Mouse (Mus musculus): ENCODE data around the gene Trem2.
"Not testable (repeated sequence)": the region's sequence is repeated elsewhere in the genome, so short reads cannot be mapped to it uniquely, and the experiment has no call there.

The Trem2 gene

DNA sequence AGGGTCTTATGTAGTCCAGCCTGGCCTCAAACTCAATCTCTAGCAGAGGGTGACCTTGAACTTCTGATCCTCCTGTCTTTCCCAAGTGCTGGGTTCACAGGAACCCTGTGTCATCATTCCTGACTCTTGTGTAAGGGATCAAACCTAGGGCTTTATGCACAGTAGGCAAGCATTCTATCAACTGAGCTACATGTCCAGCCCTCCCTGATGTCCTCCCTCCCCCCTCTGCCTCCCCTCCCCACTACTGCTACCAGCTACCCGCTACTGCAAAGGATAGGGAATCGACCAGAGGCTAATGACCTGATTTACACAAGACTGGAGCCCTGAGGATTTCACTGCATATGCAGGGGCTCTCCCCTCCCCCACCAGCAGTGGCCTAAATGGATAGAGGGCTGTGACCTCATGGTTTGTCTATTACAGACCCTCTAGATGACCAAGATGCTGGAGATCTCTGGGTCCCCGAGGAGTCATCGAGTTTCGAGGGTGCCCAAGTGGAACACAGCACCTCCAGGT, 4.5 kb downstream of the Trem2 start:
- no peak for DNase-seq (ENCODE audit: extremely low spot score)

GRCm38 (mm10) chr17:48352976-48353375, 6.8 kb downstream of the Trem2 start:
- DNase-seq (ENCODE audit: extremely low spot score) = not testable (repeated sequence)

DNA sequence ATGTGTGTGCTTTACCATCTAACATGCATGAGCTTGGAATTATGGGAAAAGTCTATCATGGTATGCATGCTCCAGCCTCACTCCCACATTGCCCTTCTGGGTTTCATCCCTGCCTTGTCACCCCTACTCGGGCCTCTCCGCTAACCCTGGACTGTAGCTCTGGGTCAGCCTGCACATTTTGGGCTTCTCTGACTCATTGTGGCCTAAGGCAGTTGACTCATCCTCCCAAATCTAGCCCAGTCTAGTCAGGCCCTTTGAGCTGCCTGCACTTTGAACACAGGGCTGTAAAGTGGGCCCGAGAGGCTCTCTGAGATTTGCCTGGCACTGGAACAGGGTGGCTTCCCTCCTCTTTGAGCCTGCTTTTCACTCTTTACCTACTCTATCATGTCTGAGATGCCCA, 9.6 kb downstream of the Trem2 start:
- DNase-seq (ENCODE audit: extremely low spot score) = no peak

- no peak for DNase-seq (ENCODE audit: extremely low spot score)
Observed at GRCm38 (mm10) chr17:48357892-48358291, 11.7 kb downstream of the Trem2 start.

DNA sequence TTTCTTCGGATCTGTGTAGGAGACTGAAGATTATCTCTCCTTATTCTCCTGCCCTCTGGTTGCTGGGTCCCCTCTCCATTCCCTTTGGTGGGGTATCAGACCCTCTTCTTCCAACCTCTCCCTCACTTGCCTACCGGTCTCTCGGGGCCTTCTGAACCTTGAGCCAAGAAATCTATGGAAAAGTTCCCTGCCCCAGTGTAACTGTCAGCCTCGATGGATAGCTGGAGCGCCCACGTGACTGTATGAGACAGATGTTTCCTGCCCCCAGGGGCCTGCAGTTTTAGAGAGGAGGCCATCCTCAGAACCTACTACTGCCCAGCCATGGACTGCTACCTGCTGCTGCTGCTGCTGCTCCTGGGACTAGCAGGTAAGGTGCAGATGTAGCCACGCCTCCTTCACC, 13.4 kb downstream of the Trem2 start, which contains the start of gene Treml1:
Gene Treml1 (plus strand): TSS at position 301 of the 400 bp plus-strand sequence.
- no peak for DNase-seq (ENCODE audit: extremely low spot score)

DNA sequence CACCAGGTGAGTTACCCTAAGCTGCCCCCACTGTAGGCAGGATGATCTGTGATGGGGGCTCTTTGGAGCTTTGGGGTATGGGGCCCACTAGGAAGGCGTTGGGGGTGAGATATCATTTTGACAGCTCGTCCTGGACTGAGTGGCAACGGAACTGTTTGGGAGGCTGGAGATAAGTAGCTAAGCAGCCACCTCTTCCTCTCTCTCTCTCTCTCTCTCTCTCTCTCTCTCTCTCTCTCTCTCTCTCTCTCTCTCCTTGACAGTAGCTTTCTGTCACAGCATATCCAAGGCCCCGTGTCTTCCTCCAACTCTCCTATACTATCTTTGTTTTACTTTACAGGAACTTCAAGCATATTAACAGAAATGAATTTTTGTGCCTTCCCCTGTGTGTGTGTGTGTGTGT, 14.3 kb downstream of the Trem2 start:
- DNase-seq (ENCODE audit: extremely low spot score) = no peak

DNA sequence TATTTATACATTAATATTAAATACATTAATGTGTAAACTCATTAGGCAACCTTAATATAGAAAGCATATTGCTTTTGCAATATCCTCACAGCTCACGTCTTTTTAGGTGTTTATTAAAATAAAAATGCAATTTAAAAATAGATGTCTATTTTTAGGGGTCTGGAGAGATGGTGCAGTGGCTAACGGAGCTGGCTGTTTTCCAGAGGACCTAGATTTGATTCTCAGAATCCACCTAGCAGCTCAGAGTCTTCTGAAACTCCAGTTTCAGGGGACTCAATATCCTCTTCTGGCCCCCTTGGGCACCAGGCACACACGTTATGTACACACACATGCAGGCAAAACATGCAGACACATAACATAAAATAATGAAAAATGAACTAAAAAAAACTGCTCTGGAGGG, 16.1 kb downstream of the Trem2 start:
- no peak for DNase-seq (ENCODE audit: extremely low spot score)

GRCm38 (mm10) chr17:48362966-48363365, 16.8 kb downstream of the Trem2 start:
- DNase-seq (ENCODE audit: extremely low spot score) = no peak

GRCm38 (mm10) chr17:48363421-48363965, 17.3 kb downstream of the Trem2 start:
- DNase-seq (ENCODE audit: extremely low spot score) = no peak

DNA sequence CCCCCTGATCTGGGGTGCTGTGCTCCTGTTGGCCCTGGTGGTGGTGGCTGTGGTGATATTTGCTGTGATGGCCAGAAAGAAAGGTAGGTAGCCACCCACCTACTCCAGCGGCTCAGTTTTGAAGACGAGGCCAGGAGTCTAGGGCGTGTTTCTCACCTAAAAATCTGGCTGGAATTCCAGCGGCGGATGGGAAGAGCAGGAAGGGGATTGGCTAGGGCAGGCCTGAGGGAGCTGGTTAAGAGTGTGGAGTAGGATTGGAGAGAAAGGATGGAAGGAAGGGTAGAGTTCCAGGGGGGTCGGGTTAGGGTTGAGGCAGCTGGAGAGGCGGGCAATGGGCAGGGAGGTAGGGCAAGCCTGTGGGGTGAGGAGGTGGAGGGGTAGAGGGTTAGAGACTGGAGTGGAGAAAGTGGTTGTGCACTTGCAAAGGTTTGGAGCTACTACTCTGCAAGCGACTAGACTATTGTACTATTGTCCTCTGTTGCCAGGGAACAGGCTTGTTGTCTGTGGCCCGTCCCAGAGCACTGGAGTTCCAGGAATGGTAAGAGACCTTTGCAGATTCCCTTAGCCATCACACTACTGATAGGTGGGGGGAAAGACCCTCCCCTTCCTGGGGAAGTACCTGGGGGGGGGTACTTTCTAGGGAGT, 19.4 kb downstream of the Trem2 start:
- no peak for DNase-seq (ENCODE audit: extremely low spot score)

- DNase-seq (ENCODE audit: extremely low spot score) = no peak
Observed at GRCm38 (mm10) chr17:48366806-48367205, 20.6 kb downstream of the Trem2 start.

DNA sequence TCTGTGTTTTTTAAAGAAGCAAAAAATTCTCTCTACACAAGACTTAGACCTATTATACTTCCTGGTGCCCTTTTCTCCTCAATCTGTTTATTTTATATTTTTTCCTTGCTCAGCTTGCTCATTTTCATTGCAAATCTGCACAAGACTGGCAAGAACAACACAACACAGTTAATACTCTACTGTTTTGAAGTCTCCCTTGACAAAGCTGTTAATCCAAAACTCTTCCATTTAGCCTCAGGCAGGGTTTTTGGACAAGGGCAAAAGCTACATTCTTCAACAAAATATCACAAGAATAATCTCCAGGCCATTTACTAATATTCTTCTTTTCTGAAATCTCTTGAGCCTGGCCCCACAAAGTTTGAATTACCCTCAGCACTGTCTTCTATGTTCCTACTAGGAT, 25.4 kb downstream of the Trem2 start:
- DNase-seq (ENCODE audit: extremely low spot score) = no peak

DNA sequence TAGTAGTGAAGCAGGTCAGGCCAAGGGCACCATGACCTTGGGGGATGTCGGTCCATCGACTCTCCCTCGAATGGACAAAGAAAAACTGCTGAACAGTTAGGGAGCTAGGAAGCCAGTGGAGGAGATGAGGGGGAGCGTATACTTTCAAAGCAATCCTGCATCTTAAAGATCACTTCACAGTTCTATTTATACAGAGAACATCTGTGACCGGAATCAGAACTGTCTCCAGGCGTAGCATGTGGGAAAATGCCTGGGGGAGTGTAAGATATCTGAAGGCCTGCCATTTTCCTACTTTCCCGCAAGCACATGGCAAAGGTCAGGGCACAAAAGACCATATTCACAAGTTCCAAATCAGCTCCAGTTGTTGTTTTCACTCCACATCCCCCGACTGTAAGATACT, 26.8 kb downstream of the Trem2 start:
- DNase-seq (ENCODE audit: extremely low spot score) = no peak

GRCm38 (mm10) chr17:48376102-48376501, 29.9 kb downstream of the Trem2 start:
- DNase-seq (ENCODE audit: extremely low spot score) = no peak

DNA sequence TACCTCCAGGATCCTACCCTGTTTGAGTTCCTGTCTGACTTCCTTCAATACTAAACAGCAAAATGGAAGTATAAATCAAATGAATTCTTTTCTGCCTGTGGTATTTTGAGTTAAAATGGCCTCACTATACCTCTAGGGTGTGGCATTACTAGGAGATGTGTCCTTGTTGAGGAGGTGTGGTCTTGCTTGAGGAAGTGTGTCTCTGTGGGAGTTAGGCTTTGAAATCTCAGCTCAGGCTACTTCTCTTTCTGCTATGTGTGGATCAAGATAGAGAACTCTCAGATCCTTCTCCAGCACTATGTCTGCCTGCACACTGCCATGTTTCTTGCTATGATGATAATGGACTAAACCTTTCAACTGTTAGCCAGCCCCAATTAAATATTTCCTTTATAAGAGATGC, 32.8 kb downstream of the Trem2 start:
- no peak for DNase-seq (ENCODE audit: extremely low spot score)

DNA sequence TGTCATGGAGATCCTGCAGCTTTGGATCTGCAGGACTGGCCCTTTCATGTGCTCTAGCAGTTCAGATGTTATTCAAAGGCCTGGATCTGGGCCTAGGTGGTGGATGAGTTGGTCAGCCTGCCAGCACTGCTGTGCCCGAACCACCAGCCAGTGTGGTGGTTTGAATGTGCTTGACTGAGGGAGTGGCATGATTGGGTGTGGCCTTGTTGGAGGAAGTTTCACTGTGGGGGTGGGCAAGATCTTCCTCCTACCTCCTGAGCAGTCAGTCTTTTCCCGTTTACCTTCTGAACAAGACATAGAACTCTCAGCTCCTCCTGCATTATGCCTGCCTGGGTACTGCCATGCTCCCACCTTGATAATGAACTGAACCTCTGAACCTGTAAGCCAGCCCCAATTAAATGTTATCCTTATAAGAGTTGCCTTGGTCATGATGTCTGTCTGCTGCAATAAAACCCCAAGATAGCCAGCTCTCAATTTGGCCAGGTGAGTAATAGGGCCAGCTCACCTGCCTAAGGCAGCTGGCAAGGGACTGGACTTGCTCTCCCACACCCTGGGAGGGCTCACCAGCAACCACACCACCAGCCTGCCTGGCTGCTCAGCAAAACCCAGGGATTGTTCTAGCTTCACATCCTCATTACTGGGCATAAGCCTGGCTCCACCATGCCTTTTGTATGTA, 39.7 kb downstream of the Trem2 start:
- DNase-seq (ENCODE audit: extremely low spot score) = no peak

GRCm38 (mm10) chr17:48388666-48389065, 42.5 kb downstream of the Trem2 start:
- DNase-seq (ENCODE audit: extremely low spot score) = no peak

DNA sequence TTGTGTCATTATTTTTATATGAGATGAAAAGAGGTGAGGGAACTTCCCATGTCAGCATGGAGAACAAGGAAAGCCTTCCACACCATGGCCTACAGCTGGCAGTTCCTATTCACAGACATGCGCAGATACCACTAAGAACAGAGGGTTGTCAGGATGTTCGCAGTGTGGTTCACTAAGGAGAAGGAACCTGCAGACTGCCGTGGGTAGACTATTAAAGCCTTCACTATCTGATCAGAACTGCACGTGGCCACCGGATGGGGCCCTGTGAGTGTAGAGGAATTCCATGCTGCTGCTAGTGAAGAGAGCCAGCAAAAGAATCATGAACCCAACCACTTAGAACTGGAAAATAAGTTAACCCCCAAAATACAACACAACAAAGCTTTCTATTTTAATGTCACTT, 43.2 kb downstream of the Trem2 start:
- no peak for DNase-seq (ENCODE audit: extremely low spot score)

GRCm38 (mm10) chr17:48391446-48391845, 45.2 kb downstream of the Trem2 start:
- no peak for DNase-seq (ENCODE audit: extremely low spot score)

DNA sequence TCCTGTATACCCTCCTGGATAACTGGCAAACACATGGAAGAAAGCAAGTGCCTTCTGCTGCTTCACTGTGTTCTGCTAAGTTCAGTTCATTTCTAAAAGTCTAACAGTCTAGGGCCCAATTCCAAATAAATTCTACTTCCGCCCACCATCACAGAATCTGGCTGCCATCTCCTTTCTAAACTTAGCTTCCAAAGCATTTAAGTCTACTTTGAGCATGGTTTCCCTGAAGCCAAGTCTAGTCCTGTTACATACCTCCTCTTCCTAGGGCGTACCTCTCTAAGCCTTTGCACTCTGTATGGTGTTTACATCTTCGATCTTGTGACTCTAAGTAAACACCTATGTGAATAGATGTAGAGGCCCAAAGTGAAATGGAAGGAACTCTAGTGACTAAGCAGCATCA, 46.4 kb downstream of the Trem2 start:
- no peak for DNase-seq (ENCODE audit: extremely low spot score)

DNA sequence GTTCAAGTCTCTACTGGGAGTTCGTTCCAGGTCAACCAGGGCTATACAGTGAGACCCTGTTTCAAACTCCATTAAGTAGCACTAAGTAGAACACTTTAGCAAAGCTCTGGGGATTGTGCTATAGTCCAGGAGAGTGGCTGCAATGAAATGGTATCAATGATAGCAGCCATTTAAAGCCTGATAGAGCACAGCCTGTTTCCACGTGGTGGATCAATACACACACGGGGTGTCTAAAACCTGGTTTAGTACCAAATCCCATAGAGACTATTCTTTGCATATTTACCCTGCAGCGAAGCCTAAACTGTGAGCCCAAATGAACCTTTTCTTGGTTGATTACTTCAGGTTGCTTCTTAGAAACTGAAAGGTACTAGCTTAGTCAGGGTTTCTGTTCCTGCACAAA, 55.5 kb downstream of the Trem2 start:
- DNase-seq (ENCODE audit: extremely low spot score) = no peak

- no peak for DNase-seq (ENCODE audit: extremely low spot score)
Observed at GRCm38 (mm10) chr17:48402751-48403150, 56.5 kb downstream of the Trem2 start.

Measured in embryo, embryonic 9.5 days (tissue).